Mouse (Mus musculus) cerebellum, adult (tissue): ENCODE data around the gene Itgb8.

Source experiments
- ATAC-seq: cut with Nextera tagmentation; 2 replicates; pipeline ENCODE4 v1.9.2; 2017; ENCODE audit warnings: mild to moderate bottlenecking, moderate library complexity, mixed read lengths; ENCODE audit not compliant: insufficient number of reproducible peaks, low FRiP score, low TSS enrichment

Itgb8 gene

DNA sequence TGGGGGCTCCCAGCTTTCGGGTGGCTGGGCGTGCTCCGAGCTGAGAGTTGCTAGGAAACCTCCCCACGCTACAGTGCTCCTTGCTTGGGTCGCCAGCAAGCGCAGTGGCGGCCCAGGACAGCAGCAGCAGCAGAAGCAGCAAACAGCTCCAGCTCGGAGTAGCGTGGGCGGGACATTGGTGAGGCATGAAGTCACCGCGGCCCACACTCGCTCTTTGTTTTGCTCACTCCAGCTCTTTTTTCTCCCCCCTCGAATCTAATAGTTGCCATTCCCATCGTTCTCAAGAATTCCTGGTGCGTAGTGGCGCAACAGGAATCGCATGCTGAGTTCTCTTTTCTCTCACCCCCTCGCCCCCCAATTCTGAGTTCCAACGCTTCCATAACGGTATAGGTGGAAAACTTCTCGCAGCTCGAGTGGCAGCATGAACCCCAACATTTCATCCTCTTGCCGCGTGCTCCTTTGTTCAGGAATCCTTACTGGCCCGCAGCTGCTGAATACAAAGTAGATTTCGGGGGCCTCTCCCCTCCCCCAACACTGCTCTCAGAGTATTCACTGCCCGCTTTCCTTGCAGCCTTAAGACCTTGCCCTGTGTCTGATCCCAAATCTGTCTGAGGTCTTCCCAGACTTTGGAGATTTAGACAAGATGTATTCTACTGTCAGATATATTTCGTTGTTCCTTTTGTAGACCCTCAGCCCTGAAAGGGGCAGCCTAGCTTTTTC lies at the start of gene Itgb8:
Gene Itgb8, minus strand, starts transcription at position 107 of the 720 bp plus-strand sequence.
- peak; percentile 72; the same call in 1 of the 2 replicates for ATAC-seq

- no peak for ATAC-seq
These were observed 37.7 kb upstream of the Itgb8 start for GRCm38 (mm10) chr12:119276282-119276681.

DNA sequence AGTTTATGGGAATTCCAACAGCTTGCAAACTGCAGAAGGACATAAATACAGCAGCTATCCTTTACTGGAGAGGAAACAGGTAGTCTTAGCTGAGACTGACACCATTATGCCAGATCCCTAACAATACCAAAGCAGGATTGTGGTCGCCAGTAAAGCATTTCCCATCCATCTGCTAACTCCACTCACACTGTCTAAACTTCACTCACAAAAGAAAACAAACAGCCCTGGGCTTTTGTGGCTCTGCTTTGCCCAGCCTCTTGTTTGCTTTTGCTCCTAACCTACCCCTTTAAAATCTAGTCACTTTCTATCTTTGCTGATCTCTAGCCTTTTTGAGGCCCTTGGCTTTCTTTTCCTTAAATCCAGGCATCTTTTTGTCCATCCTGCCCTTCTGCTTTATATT lies 35.0 kb upstream of the Itgb8 start:
- no peak for ATAC-seq

DNA sequence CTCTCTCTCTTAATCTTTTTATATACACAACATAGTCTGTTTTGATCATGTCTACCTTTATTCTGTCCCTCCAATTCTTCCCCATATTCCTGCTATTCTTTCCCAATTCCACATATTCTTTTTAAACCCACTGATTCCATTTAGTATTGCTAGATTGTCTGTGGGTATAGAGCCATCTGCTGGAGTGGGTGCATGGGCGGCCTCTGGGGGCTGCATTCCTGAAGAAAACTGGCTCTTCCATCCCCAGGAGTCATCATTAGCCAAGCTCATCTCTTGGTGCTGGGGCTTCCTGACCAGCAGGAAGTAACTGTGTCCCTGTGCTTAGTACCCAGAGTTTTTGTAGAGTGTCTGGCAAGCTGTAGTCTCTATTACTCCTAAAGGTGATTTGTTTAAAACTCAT lies 33.4 kb upstream of the Itgb8 start:
- no peak for ATAC-seq

- no peak for ATAC-seq
These were observed 31.4 kb upstream of the Itgb8 start for GRCm38 (mm10) chr12:119270036-119270435.

DNA sequence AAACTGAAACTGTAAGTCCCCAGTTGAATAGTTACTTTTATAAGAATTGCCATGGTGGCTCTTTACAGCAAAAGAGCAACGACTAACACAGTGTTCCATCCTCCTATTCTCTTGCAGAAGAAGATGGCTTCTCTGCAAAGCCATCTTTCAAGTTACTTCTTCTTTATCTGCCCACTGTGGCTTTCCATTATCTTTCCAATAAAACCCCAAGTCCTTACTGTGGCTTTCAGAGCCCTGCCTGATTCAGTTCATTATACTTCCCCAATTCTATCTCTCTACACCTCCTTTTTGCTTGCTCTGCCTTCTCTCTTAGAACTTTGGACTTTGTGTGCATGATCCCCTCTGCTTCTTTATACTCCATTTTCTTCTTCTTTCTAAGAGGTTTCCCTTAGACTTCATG lies 30.1 kb upstream of the Itgb8 start:
- ATAC-seq, result no peak

GRCm38 (mm10) chr12:119264506-119264905 lies 25.9 kb upstream of the Itgb8 start:
- ATAC-seq, result no peak

DNA sequence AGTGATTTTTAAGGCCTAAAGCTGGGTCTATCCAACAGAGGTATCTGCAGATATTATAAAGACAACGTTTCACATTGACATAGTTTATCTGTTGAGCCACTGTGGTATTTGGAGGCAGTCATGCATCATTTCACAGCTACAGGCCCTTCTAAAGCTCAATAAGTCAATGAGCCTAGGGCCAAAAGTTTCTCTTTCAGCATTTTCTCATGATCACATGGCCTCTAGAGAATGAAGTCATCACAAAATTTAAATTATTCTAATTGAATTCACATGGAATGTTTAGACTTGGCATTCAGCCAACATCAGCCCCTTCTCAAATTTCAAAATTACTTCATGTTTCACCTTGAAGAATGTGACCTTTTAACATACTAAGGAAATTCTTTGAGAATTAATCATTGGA lies 10.0 kb upstream of the Itgb8 start:
- ATAC-seq, result no peak

GRCm38 (mm10) chr12:119241071-119241470 lies 2.5 kb upstream of the Itgb8 start:
- no peak for ATAC-seq

GRCm38 (mm10) chr12:119237921-119238695 lies 494 bp downstream of the Itgb8 start:
- peak; percentile 53; the same call in 1 of the 2 replicates for ATAC-seq

DNA sequence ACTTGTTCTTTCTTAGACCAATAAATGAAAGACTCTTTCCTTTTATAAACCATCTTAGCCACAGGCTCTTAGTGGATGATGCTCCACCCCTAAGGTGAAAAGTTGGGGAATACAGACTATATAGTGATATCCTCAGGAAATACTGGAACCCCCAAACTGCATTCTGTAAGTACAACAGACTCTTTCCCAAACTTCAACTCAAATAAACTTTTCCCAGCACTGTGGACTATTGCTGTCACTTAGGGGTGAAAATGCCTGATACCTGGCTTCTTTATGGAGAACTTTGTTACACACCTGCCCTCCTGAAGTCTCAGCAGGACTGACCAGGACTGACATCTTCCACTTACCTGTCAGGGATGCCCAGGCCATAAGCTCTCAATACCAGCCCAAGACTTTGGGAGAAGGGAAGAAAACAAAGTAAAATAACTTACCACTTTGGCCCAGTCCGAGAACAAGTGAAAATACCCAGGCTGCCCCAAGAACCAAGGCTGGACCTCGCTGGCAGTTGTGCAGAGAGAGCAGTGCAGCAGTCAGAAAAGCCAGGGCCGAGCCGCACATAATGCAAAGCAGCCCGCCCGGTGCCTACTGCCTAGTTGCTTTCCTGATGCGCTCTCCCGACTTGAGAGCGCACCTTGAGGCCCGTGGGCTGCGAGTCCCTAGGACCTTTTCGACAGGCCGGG lies 1.2 kb downstream of the Itgb8 start:
- no peak for ATAC-seq

DNA sequence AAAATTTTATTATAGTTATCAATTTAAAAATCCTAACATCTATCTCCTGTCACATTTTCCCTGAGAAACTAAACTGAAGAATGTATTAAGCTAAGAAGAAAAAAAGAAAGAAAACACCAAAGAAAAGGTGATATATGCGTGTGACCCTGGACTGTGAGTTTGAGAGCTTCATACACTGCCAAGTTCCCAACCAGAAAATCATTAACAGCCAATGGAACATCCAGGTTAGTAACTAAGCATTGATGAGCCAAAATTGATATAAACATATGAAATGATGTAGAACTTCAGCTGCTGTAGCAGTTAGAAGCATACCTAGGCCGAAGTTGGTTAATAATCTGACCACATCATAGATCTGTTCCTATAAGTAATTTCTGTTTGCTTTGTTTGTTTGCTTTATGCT lies 6.8 kb downstream of the Itgb8 start:
- ATAC-seq, result no peak

- no peak for ATAC-seq
These were observed 8.2 kb downstream of the Itgb8 start for GRCm38 (mm10) chr12:119230444-119230843.

GRCm38 (mm10) chr12:119229601-119230000 lies 9.0 kb downstream of the Itgb8 start:
- ATAC-seq, result no peak

GRCm38 (mm10) chr12:119227898-119228297 lies 10.7 kb downstream of the Itgb8 start:
- no peak for ATAC-seq

DNA sequence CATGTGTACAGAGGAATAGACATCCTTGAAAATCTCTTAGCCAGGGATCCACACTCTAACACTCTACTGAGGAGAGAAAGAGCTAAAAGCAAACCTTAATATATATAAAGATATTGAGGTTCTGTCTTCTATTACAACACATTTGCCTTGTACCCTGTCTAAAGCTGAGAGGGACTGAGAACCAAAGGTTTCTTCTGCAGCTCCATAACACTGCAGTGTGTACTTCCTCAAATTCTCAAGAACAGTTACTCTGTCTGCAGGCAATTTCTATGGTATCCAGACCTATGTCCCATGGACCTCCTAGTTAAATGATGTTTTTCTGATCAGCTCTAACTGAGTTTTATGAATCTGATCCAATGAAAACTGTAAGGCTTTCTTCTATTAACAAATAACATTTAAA lies 13.9 kb downstream of the Itgb8 start:
- ATAC-seq, result no peak

DNA sequence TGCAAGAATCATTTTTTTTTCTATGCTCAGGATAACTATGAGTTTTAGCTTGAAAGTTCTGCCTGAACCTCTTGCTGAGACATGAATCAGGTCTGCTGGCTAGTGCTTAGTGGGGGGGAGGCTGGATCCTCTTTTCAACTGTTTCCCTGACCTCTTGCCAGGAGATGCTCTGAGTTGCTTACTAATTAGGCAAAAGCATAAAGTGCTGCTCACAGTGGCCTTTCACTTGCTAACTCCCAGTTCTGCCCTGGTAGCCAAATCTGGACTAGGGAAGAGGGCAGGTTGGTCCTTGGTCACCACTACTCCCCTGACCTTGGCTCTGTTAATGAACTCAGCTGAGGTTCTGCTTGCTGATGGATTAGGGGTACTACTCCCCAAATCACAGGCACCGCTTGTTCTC lies 19.2 kb downstream of the Itgb8 start:
- ATAC-seq, result no peak

GRCm38 (mm10) chr12:119217700-119218265 lies 20.8 kb downstream of the Itgb8 start:
- ATAC-seq, result no peak

DNA sequence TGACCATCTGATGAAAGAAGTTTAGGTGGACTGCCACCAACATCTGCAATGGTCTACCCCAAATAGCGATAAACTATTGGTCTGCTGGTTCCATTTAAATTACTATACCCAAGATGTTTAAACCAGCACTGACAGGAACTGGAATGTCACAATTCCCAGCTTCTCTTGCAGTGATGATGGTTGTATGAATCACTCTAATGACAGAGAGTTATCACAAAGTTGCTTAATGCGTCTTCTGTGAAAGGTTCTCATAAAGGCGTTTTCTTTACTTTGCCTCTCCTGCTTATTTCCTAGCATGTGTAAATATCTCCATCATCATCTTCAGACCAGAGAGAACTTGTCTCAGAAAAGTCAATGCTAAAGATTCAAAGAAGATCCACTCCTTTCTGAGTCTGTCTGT lies 23.4 kb downstream of the Itgb8 start:
- no peak for ATAC-seq

- no peak for ATAC-seq
These were observed 27.1 kb downstream of the Itgb8 start for GRCm38 (mm10) chr12:119211533-119211932.

DNA sequence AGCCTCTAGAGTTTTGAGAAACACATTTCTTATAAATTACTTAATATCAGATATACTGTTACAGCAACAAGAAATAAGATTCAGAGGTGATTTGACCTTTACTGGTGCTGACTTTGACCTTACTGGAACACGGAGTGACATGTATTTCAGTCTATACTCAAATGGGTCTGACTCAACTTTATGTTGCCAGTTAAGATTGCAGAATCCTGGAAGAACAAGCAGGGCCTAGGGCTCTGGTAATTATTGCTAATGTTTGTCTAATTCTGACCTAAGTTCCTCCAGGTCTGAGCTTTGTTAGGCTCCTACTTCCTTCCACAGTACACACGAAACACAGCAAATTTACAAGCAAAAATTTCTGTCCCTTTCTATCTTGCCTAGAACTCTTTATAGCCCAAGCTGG lies 28.0 kb downstream of the Itgb8 start:
- ATAC-seq, result no peak
